Mouse (Mus musculus) urinary bladder, postnatal 25 days (tissue): Measurements from ENCODE around the gene Phc3.

Experiments
- DNase-seq: peaks from one replicate; pipeline ENCODE4 v3.0.0; 2022; ENCODE audit warnings: low spot score

The Phc3 gene

GRCm38 (mm10) chr3:30969104-30969581, at the start of gene Phc3:
TSS of gene Phc3 (minus strand) at chr3:30969415.
- DNase-seq, result peak; percentile 87

- DNase-seq, result no peak
These were observed 48.4 kb upstream of the Phc3 start for GRCm38 (mm10) chr3:31017652-31018051.

- DNase-seq, result no peak
These were observed 47.5 kb upstream of the Phc3 start for GRCm38 (mm10) chr3:31016594-31017196.

- no peak for DNase-seq
These were observed 46.6 kb upstream of the Phc3 start for GRCm38 (mm10) chr3:31015682-31016443.

GRCm38 (mm10) chr3:31014374-31014773, 45.2 kb upstream of the Phc3 start:
- no peak for DNase-seq

GRCm38 (mm10) chr3:31004320-31005209, 35.4 kb upstream of the Phc3 start:
- no peak for DNase-seq

- DNase-seq, result no peak
These were observed 31.9 kb upstream of the Phc3 start for GRCm38 (mm10) chr3:31001048-31001676.

GRCm38 (mm10) chr3:31000018-31000407, 30.8 kb upstream of the Phc3 start:
- DNase-seq, result no peak

- DNase-seq, result peak; percentile 35
These were observed 30.3 kb upstream of the Phc3 start for GRCm38 (mm10) chr3:30999401-31000017.

GRCm38 (mm10) chr3:30996688-30997014, 27.4 kb upstream of the Phc3 start:
- DNase-seq, result no peak

- DNase-seq, result no peak
These were observed 26.9 kb upstream of the Phc3 start for GRCm38 (mm10) chr3:30995899-30996687.

- DNase-seq, result peak; percentile 92
These were observed 26.2 kb upstream of the Phc3 start, which contains the start of gene Prkci for GRCm38 (mm10) chr3:30995283-30995898. TSS of gene Prkci (plus strand) at chr3:30995747.

- DNase-seq, result no peak
These were observed 25.6 kb upstream of the Phc3 start for GRCm38 (mm10) chr3:30994859-30995258.

GRCm38 (mm10) chr3:30993066-30993573, 23.9 kb upstream of the Phc3 start:
- DNase-seq, result no peak

GRCm38 (mm10) chr3:30992161-30992560, 22.9 kb upstream of the Phc3 start:
- DNase-seq, result no peak

- no peak for DNase-seq
These were observed 18.4 kb upstream of the Phc3 start for GRCm38 (mm10) chr3:30987396-30988318.

- no peak for DNase-seq
These were observed 13.8 kb upstream of the Phc3 start for GRCm38 (mm10) chr3:30982924-30983536.

GRCm38 (mm10) chr3:30981616-30982380, 12.6 kb upstream of the Phc3 start:
- DNase-seq, result peak; percentile 23
